Mouse (Mus musculus): ENCODE data around the gene Dpf2. TPM values are rescaled to one million over a fixed set of nuclear protein-coding genes. Genes with fewer than 3 reads are reported as not detected.

The Dpf2 gene
- polyA plus RNA-seq, 1 experiment from 2014 or later, result 179 TPM

Other genes starting within 250 kb of the Dpf2 start
- 24.1 and 24.6 TPM in 2 replicates for gene Sipa1, start 249.3 kb downstream of the Dpf2 start, polyA plus RNA-seq (2015; fragmentation: Nextera tagmentation; extraction: Ambion mirVana)
- gene Map3k11, start 224.3 kb downstream of the Dpf2 start, polyA plus RNA-seq (2015; fragmentation: Nextera tagmentation; extraction: Ambion mirVana), result 19.2 and 20.5 TPM in 2 replicates
- gene Pcnx3, start 224.1 kb downstream of the Dpf2 start, polyA plus RNA-seq (2015; fragmentation: Nextera tagmentation; extraction: Ambion mirVana), result 25.6 and 26.5 TPM in 2 replicates
- 0.52 and 0.59 TPM in 2 replicates for gene Kcnk7, start 208.6 kb downstream of the Dpf2 start, polyA plus RNA-seq (2015; fragmentation: Nextera tagmentation; extraction: Ambion mirVana)
- gene Ehbp1l1, start 186.7 kb downstream of the Dpf2 start, polyA plus RNA-seq (2015; fragmentation: Nextera tagmentation; extraction: Ambion mirVana), result 9.9 and 14.0 TPM in 2 replicates
- 115 and 126 TPM in 2 replicates for gene Fam89b, start 183.4 kb downstream of the Dpf2 start, polyA plus RNA-seq (2015; fragmentation: Nextera tagmentation; extraction: Ambion mirVana)
- gene Ltbp3, start 172.1 kb downstream of the Dpf2 start, polyA plus RNA-seq (2015; fragmentation: Nextera tagmentation; extraction: Ambion mirVana), result 44.4 and 47.8 TPM in 2 replicates
- 73.0 and 75.3 TPM in 2 replicates for gene Scyl1, start 141.6 kb downstream of the Dpf2 start, polyA plus RNA-seq (2015; fragmentation: Nextera tagmentation; extraction: Ambion mirVana)
- gene Frmd8, start 37.7 kb downstream of the Dpf2 start, polyA plus RNA-seq (2015; fragmentation: Nextera tagmentation; extraction: Ambion mirVana), result 30.6 and 34.0 TPM in 2 replicates
- 3.1 and 4.5 TPM in 2 replicates for gene Slc25a45, start 35.2 kb downstream of the Dpf2 start, polyA plus RNA-seq (2015; fragmentation: Nextera tagmentation; extraction: Ambion mirVana)
- gene Tigd3, start 18.9 kb downstream of the Dpf2 start, polyA plus RNA-seq (2015; fragmentation: Nextera tagmentation; extraction: Ambion mirVana), result 3.8 and 4.7 TPM in 2 replicates
- 4.7 TPM in 2 replicates for gene Cdc42ep2, start 11.8 kb upstream of the Dpf2 start, polyA plus RNA-seq (2015; fragmentation: Nextera tagmentation; extraction: Ambion mirVana)
- 74.5 and 79.5 TPM in 2 replicates for gene Pola2, start 51.2 kb upstream of the Dpf2 start, polyA plus RNA-seq (2015; fragmentation: Nextera tagmentation; extraction: Ambion mirVana)
- not detected in 2 replicates for gene Slc22a20, start 73.1 kb upstream of the Dpf2 start, polyA plus RNA-seq (2015; fragmentation: Nextera tagmentation; extraction: Ambion mirVana)
- 8.1 and 10.3 TPM in 2 replicates for gene Capn1, start 102.9 kb upstream of the Dpf2 start, polyA plus RNA-seq (2015; fragmentation: Nextera tagmentation; extraction: Ambion mirVana)
- 28.3 and 28.4 TPM in 2 replicates for gene Syvn1, start 133.6 kb upstream of the Dpf2 start, polyA plus RNA-seq (2015; fragmentation: Nextera tagmentation; extraction: Ambion mirVana)
- gene Mrpl49, start 144.8 kb upstream of the Dpf2 start, polyA plus RNA-seq (2015; fragmentation: Nextera tagmentation; extraction: Ambion mirVana), result 79.5 and 80.4 TPM in 2 replicates
- 714 and 858 TPM in 2 replicates for gene Fau, start 144.8 kb upstream of the Dpf2 start, polyA plus RNA-seq (2015; fragmentation: Nextera tagmentation; extraction: Ambion mirVana)
- 33.2 TPM in 2 replicates for gene Znhit2, start 148.2 kb upstream of the Dpf2 start, polyA plus RNA-seq (2015; fragmentation: Nextera tagmentation; extraction: Ambion mirVana)
- gene Tm7sf2, start 155.4 kb upstream of the Dpf2 start, polyA plus RNA-seq (2015; fragmentation: Nextera tagmentation; extraction: Ambion mirVana), result 21.7 and 22.0 TPM in 2 replicates
- 66.6 and 74.4 TPM in 2 replicates for gene Vps51, start 164.2 kb upstream of the Dpf2 start, polyA plus RNA-seq (2015; fragmentation: Nextera tagmentation; extraction: Ambion mirVana)
- gene Tmem262, start 167.0 kb upstream of the Dpf2 start, polyA plus RNA-seq (2015; fragmentation: Nextera tagmentation; extraction: Ambion mirVana), result not detected in 2 replicates
- gene Gm28374, start 169.2 kb upstream of the Dpf2 start, polyA plus RNA-seq (2015; fragmentation: Nextera tagmentation; extraction: Ambion mirVana), result 1.6 and 2.1 TPM in 2 replicates
- gene Zfpl1, start 171.9 kb upstream of the Dpf2 start, polyA plus RNA-seq (2015; fragmentation: Nextera tagmentation; extraction: Ambion mirVana), result 79.1 and 81.3 TPM in 2 replicates
- 37.0 and 39.6 TPM in 2 replicates for gene Cdca5, start 172.0 kb upstream of the Dpf2 start, polyA plus RNA-seq (2015; fragmentation: Nextera tagmentation; extraction: Ambion mirVana)
- 0.34 and 0.54 TPM in 2 replicates for gene AC131692.1, start 181.4 kb upstream of the Dpf2 start, polyA plus RNA-seq (2015; fragmentation: Nextera tagmentation; extraction: Ambion mirVana)
- 0.55 and 5.5 TPM in 2 replicates for gene Naaladl1, start 192.8 kb upstream of the Dpf2 start, polyA plus RNA-seq (2015; fragmentation: Nextera tagmentation; extraction: Ambion mirVana)
- gene Sac3d1, start 205.6 kb upstream of the Dpf2 start, polyA plus RNA-seq (2015; fragmentation: Nextera tagmentation; extraction: Ambion mirVana), result 45.9 and 49.6 TPM in 2 replicates
- 38.0 and 38.3 TPM in 2 replicates for gene Snx15, start 215.3 kb upstream of the Dpf2 start, polyA plus RNA-seq (2015; fragmentation: Nextera tagmentation; extraction: Ambion mirVana)
- 0.23 TPM in 1 of 2 replicates, not detected in the other for gene Batf2, start 228.0 kb upstream of the Dpf2 start, polyA plus RNA-seq (2015; fragmentation: Nextera tagmentation; extraction: Ambion mirVana)
- gene Arl2, start 228.5 kb upstream of the Dpf2 start, polyA plus RNA-seq (2015; fragmentation: Nextera tagmentation; extraction: Ambion mirVana), result 106 and 110 TPM in 2 replicates

All from embryonic facial prominence, embryonic 13.5 days (tissue).